Comparison of ENCODE assay signal across 27 mouse cellular contexts in the genomic region with DNA sequence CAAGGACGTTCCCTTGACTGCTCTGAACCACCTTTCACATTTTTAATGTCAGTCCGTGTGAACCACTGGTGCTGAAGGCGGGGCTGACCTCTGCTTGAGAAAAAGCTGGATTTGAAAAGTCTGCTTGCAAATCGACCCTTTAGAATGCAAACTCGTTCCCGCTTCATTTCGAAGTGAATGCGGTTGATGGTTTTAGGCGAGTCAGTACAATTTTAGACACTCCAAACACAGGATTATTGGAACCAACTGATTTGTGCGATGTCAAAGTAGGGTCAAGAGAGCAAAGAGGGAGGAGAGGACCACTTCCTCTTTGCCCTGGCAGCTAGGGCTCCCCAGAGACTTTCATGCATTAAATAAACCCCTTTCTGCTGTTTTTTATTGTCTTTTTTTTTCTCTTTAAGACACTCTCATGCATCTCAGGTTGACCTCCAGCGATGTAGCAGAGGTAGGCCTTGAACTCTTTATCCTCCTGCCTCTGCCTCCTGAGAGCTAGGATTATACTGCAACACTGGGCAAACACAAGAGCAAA. TPM values are rescaled to one million over a fixed set of nuclear protein-coding genes. Genes with fewer than 3 reads are reported as not detected.
DNase-seq lines count a peak whose midpoint lies in the region; ATAC-seq and TF ChIP-seq lines count a peak whose summit lies in the region.
"Had no signal": no experiment of that assay in that cellular context is flagged by ENCODE, and none has a peak within 500 bp of the region (broad histone marks: within the 10 kb centered on the region; RNA-seq: fewer than 3 reads in every experiment).

No protein-coding gene starts in this region.

- DNase-seq in kidney, adult 2 months: peak; percentile 43
- no peak for DNase-seq in kidney, adult 11 months
- peak; percentile 15 for DNase-seq in ES-CJ7 (ENCODE audit: low read depth, low spot score)
- DNase-seq in kidney, postnatal 4 days: peak; percentile 36 to 59
- no peak for DNase-seq in forebrain, embryonic 11.5 days (ENCODE audit: low spot score)
- no peak for DNase-seq in right cerebral cortex, postnatal 10 days (ENCODE audit: low spot score in 2 of 2)
- DNase-seq: adrenal gland, postnatal 14 days; B cell, adult 2 months; cerebellum, adult 11-12 months; cerebellum, adult 9-11 months; gastrocnemius, adult 2 months; heart, postnatal 14 days; layer of hippocampus, postnatal 36 days; left cerebral cortex, postnatal 4 days; liver, postnatal 0 days; lung, postnatal 36 days; retina, postnatal 1 day; spleen, adult 18-20 months; thymus, postnatal 14 days had no signal

- H3K9ac ChIP-seq in kidney, embryonic 15.5 days: no peak overlapping the region
- no peak overlapping the region for H3K9ac ChIP-seq in forebrain, embryonic 11.5 days (ENCODE audit: low read length)
- H3K9ac ChIP-seq: embryonic facial prominence, embryonic 12.5 days; forebrain, embryonic 15.5 days; intestine, embryonic 15.5 days; liver, embryonic 12.5 days; liver, postnatal 0 days; midbrain, embryonic 12.5 days had no signal

- H3K27ac ChIP-seq in kidney, adult 2 months (ENCODE audit: insufficient read depth, low read depth, low read length): peak overlapping the region; percentile 48; the same call in 1 of the 2 replicates
- peak overlapping the region; percentile 48 for H3K27ac ChIP-seq in kidney, embryonic 15.5 days
- no peak overlapping the region for H3K27ac ChIP-seq in forebrain, embryonic 11.5 days (ENCODE audit: low read depth, low read length)
- H3K27ac ChIP-seq: embryonic facial prominence, embryonic 12.5 days; forebrain, embryonic 15.5 days; gastrocnemius, adult 2 months; hindbrain, postnatal 0 days; intestine, embryonic 15.5 days; liver, embryonic 12.5 days; midbrain, embryonic 12.5 days had no signal

- no peaks in the 10 kb centered on the region for H3K9me3 ChIP-seq in kidney, embryonic 15.5 days (replicated peaks)
- H3K9me3 ChIP-seq in forebrain, embryonic 11.5 days (ENCODE audit: control insufficient read depth, low read length): no peaks in the 10 kb centered on the region
- H3K9me3 ChIP-seq: embryonic facial prominence, embryonic 12.5 days; forebrain, embryonic 15.5 days; G1E; intestine, embryonic 15.5 days; liver, embryonic 12.5 days; midbrain, embryonic 12.5 days had no signal

- H3K4me3 ChIP-seq in kidney, adult 2 months (ENCODE audit: insufficient read depth, low read depth, low read length): no peak overlapping the region
- H3K4me3 ChIP-seq in kidney, embryonic 15.5 days (replicated peaks): no peak overlapping the region
- no peak overlapping the region for H3K4me3 ChIP-seq in forebrain, embryonic 11.5 days (ENCODE audit: low read depth, low read length)
- H3K4me3 ChIP-seq: embryonic facial prominence, embryonic 12.5 days; forebrain, embryonic 15.5 days; gastrocnemius, adult 2 months; intestine, embryonic 15.5 days; liver, embryonic 12.5 days; midbrain, embryonic 12.5 days had no signal

- H3K27me3 ChIP-seq in kidney, adult 2 months (replicated peaks; ENCODE audit: control insufficient read depth, insufficient read depth, low read length): no peaks in the 10 kb centered on the region
- peaks cover 7% of the 10 kb centered on the region for H3K27me3 ChIP-seq in kidney, embryonic 15.5 days
- H3K27me3 ChIP-seq in forebrain, embryonic 11.5 days (ENCODE audit: control insufficient read depth, insufficient read depth, low read length): no peaks in the 10 kb centered on the region
- H3K27me3 ChIP-seq: embryonic facial prominence, embryonic 12.5 days; forebrain, embryonic 15.5 days; intestine, embryonic 15.5 days; liver, embryonic 12.5 days; midbrain, embryonic 12.5 days had no signal

- ATAC-seq in kidney, embryonic 15.5 days (replicated peaks; ENCODE audit: low FRiP score): no peak
- no peak for ATAC-seq in forebrain, embryonic 11.5 days (replicated peaks; ENCODE audit: low FRiP score)
- ATAC-seq: forebrain, embryonic 15.5 days; hindbrain, postnatal 0 days; intestine, embryonic 15.5 days; liver, embryonic 12.5 days; liver, postnatal 0 days had no signal

- no peak for TF ChIP-seq CTCF in kidney, adult 2 months (conservative IDR thresholded peaks at IDR 0.05; ENCODE audit: insufficient read depth, insufficient read length, low read depth, low read length)

- TF ChIP-seq POLR2A in kidney, adult 2 months (IDR thresholded peaks at IDR 0.05; ENCODE audit: low read depth, low read length): no peak

- no peak overlapping the region for H3K4me2 ChIP-seq in kidney, embryonic 15.5 days
- no peak overlapping the region for H3K4me2 ChIP-seq in forebrain, embryonic 11.5 days (ENCODE audit: low read depth, low read length, severe bottlenecking)
- H3K4me2 ChIP-seq: embryonic facial prominence, embryonic 12.5 days; forebrain, embryonic 15.5 days; intestine, embryonic 15.5 days; liver, embryonic 12.5 days; midbrain, embryonic 12.5 days had no signal

- no peaks in the 10 kb centered on the region for H3K36me3 ChIP-seq in kidney, adult 2 months (ENCODE audit: control insufficient read depth, insufficient read depth, low read length)
- H3K36me3 ChIP-seq in kidney, embryonic 15.5 days: no peaks in the 10 kb centered on the region
- no peaks in the 10 kb centered on the region for H3K36me3 ChIP-seq in forebrain, embryonic 11.5 days (ENCODE audit: control insufficient read depth, insufficient read depth, low read length)
- H3K36me3 ChIP-seq: embryonic facial prominence, embryonic 12.5 days; forebrain, embryonic 15.5 days; G1E; intestine, embryonic 15.5 days; liver, embryonic 12.5 days; midbrain, embryonic 12.5 days had no signal

- peaks cover 10% of the 10 kb centered on the region; the same call in 1 of the 2 replicates for H3K4me1 ChIP-seq in kidney, adult 2 months (ENCODE audit: control insufficient read depth, insufficient read depth, low read length)
- H3K4me1 ChIP-seq in kidney, embryonic 15.5 days: peaks cover 41% of the 10 kb centered on the region
- H3K4me1 ChIP-seq in forebrain, embryonic 11.5 days (replicated peaks; ENCODE audit: control insufficient read depth, insufficient read depth, low read length): no peaks in the 10 kb centered on the region
- H3K4me1 ChIP-seq: embryonic facial prominence, embryonic 12.5 days; intestine, embryonic 15.5 days; liver, embryonic 12.5 days; midbrain, embryonic 12.5 days had no signal

- 62% methylated on average over 11 of the region's 11 CpGs for WGBS in kidney, adult 2 months
- 43% methylated on average over 11 of the region's 11 CpGs for WGBS in kidney, embryonic 15.5 days
- WGBS in forebrain, embryonic 11.5 days: 81% methylated on average over 11 of the region's 11 CpGs

RNA-seq across cellular contexts. Expression of gene Agtr1a, which starts 27.9 kb away (rescaled TPM):
- polyA plus RNA-seq in kidney, adult 2 months (2012; rRNA removed): 73.4 and 83.4 TPM in 2 replicates
- polyA plus RNA-seq in kidney, embryonic 15.5 days (2015; fragmentation: Nextera tagmentation; extraction: Ambion mirVana): 11.3 and 13.7 TPM in 2 replicates
- 1.1 and 1.5 TPM in 2 replicates for polyA plus RNA-seq in forebrain, embryonic 11.5 days (2014; fragmentation: Nextera tagmentation; extraction: Ambion mirVana)
- polyA plus RNA-seq: G1E had no signal

Comparison
In these comparisons a context has a peak if more than half of its experiments do, and no peak if none do; other contexts are left out.
1. DNase-seq: peak in kidney, adult 2 months (single experiment), ES-CJ7 (single experiment) and kidney, postnatal 4 days (2 of 2); none in kidney, adult 11 months (single experiment), forebrain, embryonic 11.5 days (single experiment) and right cerebral cortex, postnatal 10 days (0 of 2).